Comparison of ENCODE assay signal across 15 mouse cellular contexts in genomic region chr12:32143782-32144181, GRCm38 (mm10).
A peak's percentile ranks its signal among the peaks of the same experiment; 100 is the strongest.
DNase-seq lines count a peak whose midpoint lies in the region; ATAC-seq and TF ChIP-seq lines count a peak whose summit lies in the region.
"Had no signal": no experiment of that assay in that cellular context is flagged by ENCODE, and none has a peak within 500 bp of the region (broad histone marks: within the 10 kb centered on the region; RNA-seq: fewer than 3 reads in every experiment).

No protein-coding gene starts in this region.

- no peak for ATAC-seq in liver, embryonic 11.5 days (replicated peaks; ENCODE audit: low FRiP score)
- ATAC-seq in liver, postnatal 0 days, result peak; percentile 60
- no peak for ATAC-seq in kidney, embryonic 14.5 days (ENCODE audit: low FRiP score, low TSS enrichment)
- ATAC-seq: intestine, postnatal 0 days had no signal

- peaks cover 0 to 49% of the 10 kb centered on the region in 2 experiments; a peak in 2 of 4 replicates for H3K36me3 ChIP-seq in MEL (ENCODE audit: control insufficient read depth in 1 of 2, insufficient read depth in 2 of 2, low read length in 2 of 2)
- H3K36me3 ChIP-seq in liver, embryonic 11.5 days (ENCODE audit: control insufficient read depth, insufficient read depth, low read length), result no peaks in the 10 kb centered on the region
- no peaks in the 10 kb centered on the region for H3K36me3 ChIP-seq in liver, postnatal 0 days (replicated peaks; ENCODE audit: insufficient read depth, low read length)
- H3K36me3 ChIP-seq in kidney, embryonic 14.5 days (ENCODE audit: control insufficient read depth, insufficient read depth, low read length), result no peaks in the 10 kb centered on the region
- H3K36me3 ChIP-seq: embryonic facial prominence, embryonic 13.5 days; forebrain, embryonic 15.5 days; heart, embryonic 12.5 days; limb, embryonic 10.5 days; midbrain, embryonic 15.5 days; neural tube, embryonic 12.5 days had no signal

- H3K9me3 ChIP-seq in MEL (replicated peaks; ENCODE audit: insufficient read depth, low read length), result no peaks in the 10 kb centered on the region
- H3K9me3 ChIP-seq in liver, embryonic 11.5 days (ENCODE audit: control insufficient read depth, low read length), result no peaks in the 10 kb centered on the region
- no peaks in the 10 kb centered on the region for H3K9me3 ChIP-seq in liver, postnatal 0 days (ENCODE audit: low read length)
- H3K9me3 ChIP-seq in kidney, embryonic 14.5 days (ENCODE audit: control insufficient read depth, low read length), result no peaks in the 10 kb centered on the region
- H3K9me3 ChIP-seq: embryonic facial prominence, embryonic 13.5 days; forebrain, embryonic 15.5 days; limb, embryonic 10.5 days; midbrain, embryonic 15.5 days; neural tube, embryonic 12.5 days had no signal

- peak overlapping the region; percentile 91 for H3K27ac ChIP-seq in MEL (ENCODE audit: control insufficient read depth, low read depth, low read length)
- H3K27ac ChIP-seq in brown adipose tissue, adult 24 weeks (replicated peaks; ENCODE audit: low read depth, low read length), result 0 out of 2 replicates have a peak overlapping the region, but pooled peaks have one; percentile 55
- H3K27ac ChIP-seq in liver, embryonic 11.5 days (ENCODE audit: low read depth, low read length), result peak overlapping the region; percentile 85
- H3K27ac ChIP-seq in liver, postnatal 0 days (ENCODE audit: low read depth), result peak overlapping the region; percentile 80
- H3K27ac ChIP-seq in kidney, embryonic 14.5 days (ENCODE audit: low read depth, low read length), result no peak overlapping the region
- H3K27ac ChIP-seq: embryonic facial prominence, embryonic 13.5 days; forebrain, embryonic 15.5 days; limb, embryonic 10.5 days; macrophage; midbrain, embryonic 15.5 days; neural tube, embryonic 12.5 days had no signal

- TF ChIP-seq EP300 in MEL (IDR thresholded peaks at IDR 0.05; ENCODE audit: low read depth in 1 of 2, low read length in 2 of 2), result peak in 1 of 2 experiments; percentile 50; a peak in 2 of 4 replicates
- peak; percentile 77; the same call in 1 of the 2 replicates for TF ChIP-seq EP300 in liver, postnatal 0 days (IDR thresholded peaks at IDR 0.05; ENCODE audit: low read depth)

- no peaks in the 10 kb centered on the region for H3K79me2 ChIP-seq in MEL (ENCODE audit: control insufficient read depth, insufficient read depth, low read length, poor library complexity)

- 58% methylated on average over 5 of the region's 5 CpGs for WGBS in liver, embryonic 11.5 days
- 46% methylated on average over 5 of the region's 5 CpGs for WGBS in liver, postnatal 0 days (ENCODE audit: insufficient replicate concordance)
- WGBS in kidney, embryonic 14.5 days, result 89% methylated on average over 5 of the region's 5 CpGs

- H3K4me2 ChIP-seq in liver, embryonic 11.5 days, result peak overlapping the region; percentile 62
- H3K4me2 ChIP-seq in liver, postnatal 0 days (ENCODE audit: low read depth, low read length), result peak overlapping the region; percentile 54
- no peak overlapping the region for H3K4me2 ChIP-seq in kidney, embryonic 14.5 days (replicated peaks; ENCODE audit: low read depth, low read length)
- H3K4me2 ChIP-seq: embryonic facial prominence, embryonic 13.5 days; forebrain, embryonic 15.5 days; midbrain, embryonic 15.5 days; neural tube, embryonic 12.5 days had no signal

- no peak for DNase-seq in MEL (ENCODE audit: low read depth, low spot score)
- DNase-seq in liver, embryonic 11.5 days (ENCODE audit: low spot score), result no peak
- DNase-seq in liver, postnatal 0 days, result no peak
- no peak for DNase-seq in adrenal gland, postnatal 4 days (ENCODE audit: low spot score in 2 of 2)
- DNase-seq in adrenal gland, postnatal 25 days, result no peak

- peak overlapping the region; percentile 12 to 44; a peak in 3 of 4 replicates for H3K4me3 ChIP-seq in MEL (ENCODE audit: control insufficient read depth in 1 of 2, insufficient read depth in 1 of 2, low read depth in 2 of 2, low read length in 2 of 2)
- no peak overlapping the region for H3K4me3 ChIP-seq in brown adipose tissue, adult 24 weeks (ENCODE audit: insufficient read depth, low read depth, low read length)
- H3K4me3 ChIP-seq in liver, embryonic 11.5 days (ENCODE audit: low read depth, low read length), result no peak overlapping the region
- H3K4me3 ChIP-seq in liver, postnatal 0 days (ENCODE audit: low read depth, low read length), result no peak overlapping the region
- H3K4me3 ChIP-seq in kidney, embryonic 14.5 days (ENCODE audit: low read length), result no peak overlapping the region
- H3K4me3 ChIP-seq: embryonic facial prominence, embryonic 13.5 days; forebrain, embryonic 15.5 days; heart, embryonic 12.5 days; limb, embryonic 10.5 days; midbrain, embryonic 15.5 days; neural tube, embryonic 12.5 days had no signal

- TF ChIP-seq CTCF in MEL (IDR thresholded peaks at IDR 0.05 in 2 of 3, conservative IDR thresholded peaks at IDR 0.05 in 1 of 3; ENCODE audit: control insufficient read depth in 1 of 3, insufficient read depth in 1 of 3, low read depth in 2 of 3, low read length in 3 of 3, poor library complexity in 1 of 3, severe bottlenecking in 1 of 3), result no peak
- TF ChIP-seq CTCF in liver, postnatal 0 days (IDR thresholded peaks at IDR 0.05; ENCODE audit: low read depth), result no peak

- no peak for TF ChIP-seq POLR2A in MEL (IDR thresholded peaks at IDR 0.05; ENCODE audit: control insufficient read depth in 1 of 2, insufficient read depth in 1 of 2, low read depth in 1 of 2, low read length in 2 of 2, poor library complexity in 1 of 2)

- TF ChIP-seq RAD21 in MEL (IDR thresholded peaks at IDR 0.05; ENCODE audit: low read depth, low read length), result no peak

- peaks cover 18 to 33% of the 10 kb centered on the region in 2 experiments for H3K4me1 ChIP-seq in MEL (ENCODE audit: control insufficient read depth in 1 of 2, insufficient read depth in 2 of 2, low read length in 2 of 2)
- peaks cover 7% of the 10 kb centered on the region for H3K4me1 ChIP-seq in brown adipose tissue, adult 24 weeks (ENCODE audit: control insufficient read depth, insufficient read depth, insufficient read length, low read length)
- H3K4me1 ChIP-seq in liver, embryonic 11.5 days (replicated peaks; ENCODE audit: control insufficient read depth, insufficient read depth, low read length), result peaks cover 26% of the 10 kb centered on the region
- H3K4me1 ChIP-seq in liver, postnatal 0 days (ENCODE audit: insufficient read depth), result peaks cover 16% of the 10 kb centered on the region
- 0 out of 2 replicates have a peak, but pooled peaks cover 2% of the 10 kb centered on the region for H3K4me1 ChIP-seq in kidney, embryonic 14.5 days (ENCODE audit: control insufficient read depth, insufficient read depth, low read length)
- H3K4me1 ChIP-seq: forebrain, embryonic 15.5 days; limb, embryonic 10.5 days; midbrain, embryonic 15.5 days; neural tube, embryonic 12.5 days had no signal

- peak overlapping the region; percentile 61 for H3K9ac ChIP-seq in MEL (ENCODE audit: control insufficient read depth, low read depth, low read length, poor library complexity, severe bottlenecking)
- H3K9ac ChIP-seq in liver, embryonic 11.5 days (ENCODE audit: low read depth, low read length), result 0 out of 2 replicates have a peak overlapping the region, but pooled peaks have one; percentile 10
- H3K9ac ChIP-seq in liver, postnatal 0 days (replicated peaks), result no peak overlapping the region; the same call in 1 of the 2 replicates
- H3K9ac ChIP-seq in kidney, embryonic 14.5 days (ENCODE audit: low read depth, low read length), result no peak overlapping the region
- H3K9ac ChIP-seq: embryonic facial prominence, embryonic 13.5 days; forebrain, embryonic 15.5 days; heart, embryonic 12.5 days; midbrain, embryonic 15.5 days; neural tube, embryonic 12.5 days had no signal

- no peaks in the 10 kb centered on the region for H3K27me3 ChIP-seq in MEL (ENCODE audit: control insufficient read depth in 1 of 2, insufficient read depth in 2 of 2, low read length in 2 of 2)
- no peaks in the 10 kb centered on the region for H3K27me3 ChIP-seq in liver, embryonic 11.5 days (replicated peaks; ENCODE audit: control insufficient read depth, insufficient read depth, low read length)
- no peaks in the 10 kb centered on the region for H3K27me3 ChIP-seq in liver, postnatal 0 days (ENCODE audit: insufficient read depth, low read length)
- H3K27me3 ChIP-seq in kidney, embryonic 14.5 days (ENCODE audit: control insufficient read depth, insufficient read depth, low read length), result no peaks in the 10 kb centered on the region
- H3K27me3 ChIP-seq: embryonic facial prominence, embryonic 13.5 days; forebrain, embryonic 15.5 days; heart, embryonic 12.5 days; midbrain, embryonic 15.5 days; neural tube, embryonic 12.5 days had no signal

TF ChIP-seq in MEL, 35 proteins besides CTCF, POLR2A, EP300 and RAD21:
- no peak for TF ChIP-seq KAT2A (conservative IDR thresholded peaks at IDR 0.05; ENCODE audit: low read depth, low read length)
- TF ChIP-seq MYB (IDR thresholded peaks at IDR 0.05; ENCODE audit: low read depth, low read length), result no peak
- no peak for TF ChIP-seq TBP (IDR thresholded peaks at IDR 0.05; ENCODE audit: low read depth, low read length)
- no peak for TF ChIP-seq MAZ (IDR thresholded peaks at IDR 0.05; ENCODE audit: low read depth, low read length)
- TF ChIP-seq MYC (IDR thresholded peaks at IDR 0.05; ENCODE audit: low read depth, low read length), result no peak
- no peak for TF ChIP-seq HCFC1 (IDR thresholded peaks at IDR 0.05; ENCODE audit: low read depth, low read length)
- no peak for TF ChIP-seq ZKSCAN1 (IDR thresholded peaks at IDR 0.05; ENCODE audit: low read depth, low read length)
- TF ChIP-seq SMC3 (IDR thresholded peaks at IDR 0.05; ENCODE audit: low read depth, low read length), result no peak
- TF ChIP-seq ELF1 (IDR thresholded peaks at IDR 0.05; ENCODE audit: low read depth, low read length), result no peak
- TF ChIP-seq CHD1 (IDR thresholded peaks at IDR 0.05; ENCODE audit: low read depth, low read length), result no peak
- no peak for TF ChIP-seq NELFE (IDR thresholded peaks at IDR 0.05; ENCODE audit: low read depth, low read length)
- no peak for TF ChIP-seq E2F4 (IDR thresholded peaks at IDR 0.05; ENCODE audit: borderline replicate concordance, low read depth, low read length)
- TF ChIP-seq ZNF384 (IDR thresholded peaks at IDR 0.05; ENCODE audit: low read depth, low read length), result peak; percentile 74
- TF ChIP-seq JUND (IDR thresholded peaks at IDR 0.05; ENCODE audit: low read depth, low read length), result no peak
- TF ChIP-seq POLR2AphosphoS5 (IDR thresholded peaks at IDR 0.05; ENCODE audit: borderline replicate concordance, low read depth, low read length), result no peak
- TF ChIP-seq ETS1 (IDR thresholded peaks at IDR 0.05; ENCODE audit: low read depth, low read length), result peak; percentile 41; the same call in 1 of the 2 replicates
- peak; percentile 43; the same call in 1 of the 2 replicates for TF ChIP-seq TCF12 (IDR thresholded peaks at IDR 0.05; ENCODE audit: low read depth, low read length)
- no peak for TF ChIP-seq ZMIZ1 (IDR thresholded peaks at IDR 0.05; ENCODE audit: low read depth, low read length)
TF ChIP-seq in MEL: peak in this region for 3.

Comparison
In these comparisons a context has a peak if more than half of its experiments do, and no peak if none do; other contexts are left out.
1. H3K9ac ChIP-seq: peak in MEL (single experiment) and liver, embryonic 11.5 days (single experiment); none in liver, postnatal 0 days (single experiment) and kidney, embryonic 14.5 days (single experiment).
2. H3K4me3 ChIP-seq: peak in MEL (2 of 2); none in brown adipose tissue, adult 24 weeks (single experiment), liver, embryonic 11.5 days (single experiment), liver, postnatal 0 days (single experiment) and kidney, embryonic 14.5 days (single experiment).